Mouse (Mus musculus): ENCODE measurements around the gene Trim26.

DNA sequence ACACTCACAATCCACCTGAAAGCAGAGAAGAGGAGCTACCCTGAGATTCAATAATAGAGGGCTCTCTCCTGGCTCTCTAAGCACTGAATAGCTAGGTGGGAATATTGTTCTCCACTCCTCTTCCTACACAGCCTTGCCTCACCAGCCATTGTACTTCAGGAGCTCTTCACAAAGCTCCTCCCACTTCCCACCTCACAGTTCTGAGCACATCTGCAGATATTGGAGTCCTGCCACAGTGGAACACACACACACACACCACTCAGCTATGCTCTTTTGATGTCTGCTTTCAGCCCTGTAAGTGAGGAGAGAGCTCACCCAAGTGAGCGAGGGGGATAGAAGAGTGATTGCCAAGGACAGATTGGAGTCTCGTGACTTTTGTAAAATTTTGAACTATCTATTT is 46.4 kb downstream of the Trim26 start:
- TF ChIP-seq CTCF (IDR thresholded peaks at IDR 0.05): no peak
- no peak for TF ChIP-seq POLR2A (IDR thresholded peaks at IDR 0.05; ENCODE audit: insufficient read depth, low read depth, low read length)

All from heart, adult 2 months (tissue).